In genomic region chr9:14544034-14544757, GRCm38 (mm10) we compare ENCODE assay signal across 18 mouse cellular contexts. TPM values are rescaled to one million over a fixed set of nuclear protein-coding genes. Genes with fewer than 3 reads are reported as not detected.
A peak's percentile ranks its signal among the peaks of the same experiment; 100 is the strongest.
DNase-seq lines count a peak whose midpoint lies in the region; ATAC-seq and TF ChIP-seq lines count a peak whose summit lies in the region.
"Had no signal": no experiment of that assay in that cellular context is flagged by ENCODE, and none has a peak within 500 bp of the region (broad histone marks: within the 10 kb centered on the region; RNA-seq: fewer than 3 reads in every experiment).

No protein-coding gene starts in this region.

- no peak overlapping the region for H3K4me3 ChIP-seq in heart, embryonic 15.5 days
- H3K4me3 ChIP-seq in neural tube, embryonic 11.5 days (ENCODE audit: low read depth, low read length) = no peak overlapping the region
- no peak overlapping the region for H3K4me3 ChIP-seq in neural tube, embryonic 15.5 days (replicated peaks)
- H3K4me3 ChIP-seq in lung, postnatal 0 days (ENCODE audit: low read depth, low read length) = peak overlapping the region; percentile 14; the same call in 1 of the 2 replicates
- no peak overlapping the region for H3K4me3 ChIP-seq in layer of hippocampus, adult 2 months
- H3K4me3 ChIP-seq: embryonic facial prominence, embryonic 15.5 days; forebrain, embryonic 13.5 days; heart, adult 2 months; left cerebral cortex, adult 2 months; limb, embryonic 15.5 days had no signal

- H3K9ac ChIP-seq in heart, embryonic 15.5 days = no peak overlapping the region
- H3K9ac ChIP-seq in neural tube, embryonic 11.5 days (ENCODE audit: low read length) = no peak overlapping the region
- no peak overlapping the region for H3K9ac ChIP-seq in neural tube, embryonic 15.5 days (replicated peaks)
- H3K9ac ChIP-seq in lung, postnatal 0 days (replicated peaks; ENCODE audit: low read depth) = 0 out of 2 replicates have a peak overlapping the region, but pooled peaks have one; percentile 23
- H3K9ac ChIP-seq: embryonic facial prominence, embryonic 15.5 days; forebrain, embryonic 13.5 days; hindbrain, embryonic 14.5 days; limb, embryonic 15.5 days had no signal

- peak; percentile 13; the same call in 1 of the 2 replicates for TF ChIP-seq CTCF in lung, postnatal 0 days (IDR thresholded peaks at IDR 0.05)
- no peak for TF ChIP-seq CTCF in layer of hippocampus, adult 2 months (conservative IDR thresholded peaks at IDR 0.05)

- peak; percentile 93 for TF ChIP-seq EP300 in lung, postnatal 0 days (IDR thresholded peaks at IDR 0.05)

- intact Hi-C loops in heart, postnatal 36 days (cut with DNase I) = no loop called here
- intact Hi-C loops in left cerebral cortex, postnatal 14 days (cut with DNase I) = no loop called here

- 40% methylated on average over 9 of the region's 9 CpGs for WGBS in heart, embryonic 15.5 days
- 69% methylated on average over 9 of the region's 9 CpGs for WGBS in neural tube, embryonic 11.5 days
- WGBS in neural tube, embryonic 15.5 days = 46% methylated on average over 9 of the region's 9 CpGs
- 30% methylated on average over 9 of the region's 9 CpGs for WGBS in lung, postnatal 0 days

- ATAC-seq in heart, embryonic 15.5 days (replicated peaks; ENCODE audit: insufficient number of reproducible peaks, insufficient read depth, low FRiP score, low read depth) = no peak
- ATAC-seq in neural tube, embryonic 11.5 days (ENCODE audit: insufficient read depth, low FRiP score, low TSS enrichment) = peak; percentile 27; the same call in 1 of the 2 replicates
- ATAC-seq in neural tube, embryonic 15.5 days (ENCODE audit: low FRiP score) = no peak
- peak; percentile 95 for ATAC-seq in lung, postnatal 0 days
- ATAC-seq: forebrain, embryonic 13.5 days; intestine, embryonic 16.5 days had no signal

- DNase-seq in heart, postnatal 36 days = no peak
- DNase-seq in neural tube, embryonic 11.5 days (ENCODE audit: low spot score) = no peak
- DNase-seq in lung, postnatal 0 days (ENCODE audit: low spot score) = peak; percentile 93
- no peak for DNase-seq in layer of hippocampus, adult 2 months (ENCODE audit: low spot score in 2 of 2)
- no peak for DNase-seq in left cerebral cortex, postnatal 14 days (ENCODE audit: low spot score in 2 of 2)
- DNase-seq: adrenal gland, postnatal 10 days; cerebellum, adult 2 months; heart, adult 2 months; midbrain, embryonic 14.5 days; right cerebral cortex, postnatal 25 days had no signal

- no peaks in the 10 kb centered on the region for H3K9me3 ChIP-seq in heart, embryonic 15.5 days (replicated peaks)
- H3K9me3 ChIP-seq in neural tube, embryonic 11.5 days (ENCODE audit: control insufficient read depth, low read length) = no peaks in the 10 kb centered on the region
- H3K9me3 ChIP-seq in neural tube, embryonic 15.5 days (replicated peaks) = no peaks in the 10 kb centered on the region
- no peaks in the 10 kb centered on the region for H3K9me3 ChIP-seq in lung, postnatal 0 days (ENCODE audit: low read length)
- H3K9me3 ChIP-seq: embryonic facial prominence, embryonic 15.5 days; forebrain, embryonic 13.5 days; limb, embryonic 15.5 days had no signal

- no peak overlapping the region for H3K4me2 ChIP-seq in heart, embryonic 15.5 days
- no peak overlapping the region for H3K4me2 ChIP-seq in neural tube, embryonic 11.5 days (ENCODE audit: low read depth)
- H3K4me2 ChIP-seq in neural tube, embryonic 15.5 days = no peak overlapping the region
- peak overlapping the region; percentile 40 for H3K4me2 ChIP-seq in lung, postnatal 0 days (replicated peaks; ENCODE audit: low read depth, low read length)
- H3K4me2 ChIP-seq: embryonic facial prominence, embryonic 15.5 days; forebrain, embryonic 13.5 days; hindbrain, embryonic 14.5 days; limb, embryonic 15.5 days had no signal

- H3K4me1 ChIP-seq in heart, embryonic 15.5 days (replicated peaks) = peaks cover 6% of the 10 kb centered on the region; the same call in 1 of the 2 replicates
- no peaks in the 10 kb centered on the region for H3K4me1 ChIP-seq in neural tube, embryonic 11.5 days (ENCODE audit: control insufficient read depth, insufficient read depth, low read length)
- no peaks in the 10 kb centered on the region for H3K4me1 ChIP-seq in neural tube, embryonic 15.5 days
- H3K4me1 ChIP-seq in lung, postnatal 0 days (ENCODE audit: insufficient read depth, low read depth, low read length) = peaks cover 5% of the 10 kb centered on the region; the same call in 1 of the 2 replicates
- H3K4me1 ChIP-seq: forebrain, embryonic 13.5 days had no signal

- peaks cover 45% of the 10 kb centered on the region for H3K36me3 ChIP-seq in heart, embryonic 15.5 days
- H3K36me3 ChIP-seq in neural tube, embryonic 11.5 days (ENCODE audit: control insufficient read depth, insufficient read depth, low read length) = peaks cover 21% of the 10 kb centered on the region
- peaks cover 45% of the 10 kb centered on the region for H3K36me3 ChIP-seq in neural tube, embryonic 15.5 days
- peaks cover 29% of the 10 kb centered on the region; the same call in 1 of the 2 replicates for H3K36me3 ChIP-seq in lung, postnatal 0 days (ENCODE audit: insufficient read depth, low read length)

- peak overlapping the region; percentile 35; the same call in 1 of the 2 replicates for H3K27ac ChIP-seq in heart, embryonic 15.5 days
- H3K27ac ChIP-seq in neural tube, embryonic 11.5 days (ENCODE audit: low read depth, low read length) = no peak overlapping the region
- H3K27ac ChIP-seq in neural tube, embryonic 15.5 days (replicated peaks) = no peak overlapping the region
- peak overlapping the region; percentile 88 for H3K27ac ChIP-seq in lung, postnatal 0 days (ENCODE audit: low read length)
- H3K27ac ChIP-seq in layer of hippocampus, adult 2 months = no peak overlapping the region
- H3K27ac ChIP-seq: forebrain, embryonic 13.5 days; heart, adult 2 months; hindbrain, embryonic 14.5 days; left cerebral cortex, adult 2 months had no signal

- H3K27me3 ChIP-seq in heart, embryonic 15.5 days = no peaks in the 10 kb centered on the region
- no peaks in the 10 kb centered on the region for H3K27me3 ChIP-seq in neural tube, embryonic 11.5 days (ENCODE audit: control insufficient read depth, insufficient read depth, low read length)
- H3K27me3 ChIP-seq in neural tube, embryonic 15.5 days (replicated peaks) = no peaks in the 10 kb centered on the region
- no peaks in the 10 kb centered on the region for H3K27me3 ChIP-seq in lung, postnatal 0 days (replicated peaks; ENCODE audit: insufficient read depth, low read length)
- H3K27me3 ChIP-seq: embryonic facial prominence, embryonic 15.5 days; forebrain, embryonic 13.5 days; limb, embryonic 15.5 days had no signal

RNA-seq across cellular contexts. Expression of gene Cwc15, which starts 43.8 kb away (rescaled TPM):
- 103 and 118 TPM in 2 replicates for polyA plus RNA-seq in heart, embryonic 15.5 days (2015; fragmentation: Nextera tagmentation; extraction: Ambion mirVana)
- 10 to 100 TPM; 68.5 to 72.9 TPM for total RNA-seq in heart, postnatal 36 days (2021)
- polyA plus RNA-seq in neural tube, embryonic 11.5 days (2014; fragmentation: Nextera tagmentation; extraction: Ambion mirVana) = 180 and 191 TPM in 2 replicates
- 146 and 154 TPM in 2 replicates for polyA plus RNA-seq in neural tube, embryonic 15.5 days (2015; fragmentation: Nextera tagmentation; extraction: Ambion mirVana)
- polyA plus RNA-seq in lung, postnatal 0 days (2015; fragmentation: Nextera tagmentation; extraction: Ambion mirVana) = 125 and 126 TPM in 2 replicates
- total RNA-seq in layer of hippocampus, adult 2 months (2021) = 10 to 100 TPM; 80.7 to 90.5 TPM
- 10 to 100 TPM; 75.2 to 79.1 TPM for total RNA-seq in left cerebral cortex, postnatal 14 days (2021)

RNA-seq across cellular contexts. Expression of gene Kdm4d, which starts 43.9 kb away (rescaled TPM):
- 0.11 and 0.15 TPM in 2 replicates for polyA plus RNA-seq in heart, embryonic 15.5 days (2015; fragmentation: Nextera tagmentation; extraction: Ambion mirVana)
- total RNA-seq in heart, postnatal 36 days (2021) = not detected
- polyA plus RNA-seq in neural tube, embryonic 11.5 days (2014; fragmentation: Nextera tagmentation; extraction: Ambion mirVana) = 0.15 and 0.28 TPM in 2 replicates
- 0.82 and 0.95 TPM in 2 replicates for polyA plus RNA-seq in neural tube, embryonic 15.5 days (2015; fragmentation: Nextera tagmentation; extraction: Ambion mirVana)
- 0.19 and 0.20 TPM in 2 replicates for polyA plus RNA-seq in lung, postnatal 0 days (2015; fragmentation: Nextera tagmentation; extraction: Ambion mirVana)
- 1 to 10 TPM; 1.0 to 1.3 TPM for total RNA-seq in layer of hippocampus, adult 2 months (2021)
- total RNA-seq in left cerebral cortex, postnatal 14 days (2021) = 1 to 10 TPM; 1.4 to 1.6 TPM
- total RNA-seq: heart, adult 2 months had no signal
- polyA plus RNA-seq: heart, adult 2 months had no signal

Comparison
In these comparisons a context has a peak if more than half of its experiments do, and no peak if none do; other contexts are left out.
1. ATAC-seq: peak in neural tube, embryonic 11.5 days (single experiment) and lung, postnatal 0 days (single experiment); none in heart, embryonic 15.5 days (single experiment) and neural tube, embryonic 15.5 days (single experiment).
2. H3K27ac ChIP-seq: peak in heart, embryonic 15.5 days (single experiment) and lung, postnatal 0 days (single experiment); none in neural tube, embryonic 11.5 days (single experiment), neural tube, embryonic 15.5 days (single experiment) and layer of hippocampus, adult 2 months (single experiment).